Mouse (Mus musculus): Measurements from ENCODE around the gene Gstt4.
"Not testable (repeated sequence)": the region's sequence is repeated elsewhere in the genome, so short reads cannot be mapped to it uniquely, and the experiment has no call there.

The Gstt4 gene

DNA sequence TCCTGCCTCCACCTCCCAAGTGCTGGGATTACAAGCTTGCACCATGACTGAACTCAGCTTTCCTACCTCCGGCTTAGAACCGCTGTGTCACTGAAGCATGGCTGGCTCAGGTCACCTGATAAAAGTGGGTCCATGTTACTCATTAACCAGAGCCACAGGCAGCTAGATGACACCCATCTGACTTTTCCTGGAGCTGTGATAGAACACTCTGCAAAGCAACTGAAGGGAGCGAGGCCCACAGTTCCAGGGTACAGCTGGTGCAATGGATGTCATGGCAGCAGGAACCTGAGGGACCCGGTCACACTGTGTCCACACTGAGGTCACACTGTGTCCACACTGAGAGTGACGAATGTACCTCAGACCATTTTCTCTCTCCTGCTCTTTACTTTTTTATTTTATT, 32.5 kb downstream of the Gstt4 start:
- no peak for DNase-seq (ENCODE audit: extremely low spot score, low spot score)

DNA sequence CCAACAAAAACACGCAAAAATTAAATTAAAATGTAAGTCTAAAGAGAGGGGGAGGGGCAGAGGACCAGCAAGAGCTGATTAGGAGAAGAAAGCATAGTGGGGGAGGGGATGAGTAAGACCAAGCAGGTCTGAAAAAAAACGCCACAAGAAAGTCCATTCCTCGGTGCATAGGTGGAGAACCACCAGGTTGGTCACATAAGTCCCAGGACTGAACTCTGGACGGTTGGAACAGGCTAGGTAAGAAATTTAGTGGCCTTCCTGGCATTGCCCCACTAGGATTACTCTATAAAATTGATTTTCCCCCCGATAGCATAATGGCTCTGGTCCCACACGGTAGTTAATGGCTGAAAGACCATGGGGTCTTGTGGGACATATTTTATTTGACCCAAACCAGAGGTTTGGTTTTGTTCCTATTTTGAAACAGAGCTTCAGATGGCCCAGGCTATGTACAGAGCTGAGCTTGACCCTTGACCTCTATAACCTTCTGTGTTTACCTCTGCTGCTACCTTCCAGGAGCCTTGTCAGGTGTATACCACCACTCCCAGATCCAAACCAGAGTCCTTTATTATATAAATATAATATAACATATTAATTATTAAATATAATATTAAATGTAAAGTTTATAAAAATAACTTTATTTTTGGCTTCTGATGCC, 33.1 kb downstream of the Gstt4 start:
- DNase-seq (ENCODE audit: extremely low spot score, low spot score), result no peak

DNA sequence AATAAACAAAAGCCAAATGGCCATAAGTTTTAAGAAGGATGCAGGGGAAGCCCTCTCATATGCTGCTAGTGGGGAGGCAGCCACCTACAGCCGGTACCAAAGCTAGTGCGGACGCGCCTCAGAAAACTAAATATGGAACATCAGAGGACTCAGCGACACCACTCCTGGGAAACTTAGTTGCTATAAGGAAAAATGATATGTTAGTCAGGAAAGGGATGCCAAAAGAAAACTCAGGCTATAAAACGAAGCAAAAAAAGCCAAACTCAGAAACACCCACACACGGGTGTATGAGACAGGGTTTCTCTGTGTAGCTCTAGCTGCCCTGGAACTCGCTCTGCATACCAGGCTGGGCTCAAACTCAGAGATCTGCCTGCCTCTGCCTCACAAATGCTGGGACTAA, 34.1 kb downstream of the Gstt4 start:
- no peak for DNase-seq (ENCODE audit: extremely low spot score, low spot score)

DNA sequence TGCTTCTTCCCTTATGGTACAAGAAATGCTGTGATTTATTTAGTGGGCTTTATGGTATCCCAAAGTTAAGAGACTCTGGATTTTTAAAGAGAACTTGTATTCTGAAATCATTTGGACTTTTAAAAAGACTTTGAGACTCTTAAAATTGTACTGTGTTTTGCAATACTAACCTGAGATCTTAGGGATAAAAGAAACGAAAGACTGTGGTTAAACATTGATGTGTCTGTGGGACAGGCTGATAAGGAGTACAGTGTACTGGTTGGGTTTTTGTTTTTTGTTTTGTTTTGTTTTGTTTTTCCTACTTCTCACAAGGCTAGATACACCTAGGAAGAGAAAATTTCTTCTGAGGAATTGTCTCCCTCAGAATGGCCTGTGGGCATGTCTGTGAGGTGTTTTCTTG, 36.9 kb downstream of the Gstt4 start:
- no peak for DNase-seq (ENCODE audit: extremely low spot score, low spot score)

DNA sequence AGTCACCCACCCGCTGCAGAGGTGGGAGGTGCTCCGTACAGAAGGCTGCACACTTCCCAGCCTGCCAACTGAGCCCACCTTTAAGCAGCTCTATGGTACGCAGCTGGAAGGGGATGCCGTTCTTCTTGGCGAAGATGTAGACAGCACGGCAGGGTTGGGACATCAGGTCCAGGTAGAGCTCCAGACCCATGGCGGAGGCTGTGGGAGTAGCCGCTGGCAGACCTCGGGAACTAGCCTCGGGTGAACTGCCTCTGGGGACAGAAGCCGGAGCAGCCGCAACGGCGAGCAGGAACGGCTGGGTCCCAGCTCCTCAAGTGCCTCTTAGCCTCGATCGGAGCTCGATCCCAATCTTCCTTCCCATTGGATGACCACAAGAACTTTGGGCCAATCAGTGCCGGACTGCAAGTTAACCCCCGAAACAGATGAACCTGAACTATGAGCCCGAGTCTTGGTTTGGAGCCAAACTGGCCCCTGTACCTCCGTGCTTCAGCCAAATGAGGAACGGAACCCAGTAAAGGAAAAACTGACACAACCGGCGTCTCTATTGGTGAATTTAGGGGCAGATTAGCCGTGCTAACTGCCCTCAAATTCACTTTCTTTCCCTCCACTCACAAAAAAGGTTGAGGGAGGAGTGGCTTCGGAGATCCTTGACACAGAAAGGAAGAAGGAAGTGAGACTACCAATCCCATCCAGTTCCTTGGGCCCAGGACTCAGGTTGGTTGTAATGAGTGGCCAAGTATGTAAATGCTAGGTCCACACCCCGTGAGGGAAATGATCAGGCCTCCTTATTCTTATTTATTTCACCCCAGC, 41.4 kb downstream of the Gstt4 start, which contains the start of the genes Gm20441 and Gstt3:
Gm20441 (minus strand) TSS at position 186 of the 810 bp plus-strand sequence.
Gstt3 (minus strand) TSS at position 646 of the 810 bp plus-strand sequence.
- peak; percentile 53 for DNase-seq (ENCODE audit: extremely low spot score, low spot score)

GRCm38 (mm10) chr10:75779206-75780174, 42.9 kb downstream of the Gstt4 start:
- no peak for DNase-seq (ENCODE audit: extremely low spot score, low spot score)

- no peak for DNase-seq (ENCODE audit: extremely low spot score, low spot score)
Observed at GRCm38 (mm10) chr10:75777885-75778284, 44.5 kb downstream of the Gstt4 start.

DNA sequence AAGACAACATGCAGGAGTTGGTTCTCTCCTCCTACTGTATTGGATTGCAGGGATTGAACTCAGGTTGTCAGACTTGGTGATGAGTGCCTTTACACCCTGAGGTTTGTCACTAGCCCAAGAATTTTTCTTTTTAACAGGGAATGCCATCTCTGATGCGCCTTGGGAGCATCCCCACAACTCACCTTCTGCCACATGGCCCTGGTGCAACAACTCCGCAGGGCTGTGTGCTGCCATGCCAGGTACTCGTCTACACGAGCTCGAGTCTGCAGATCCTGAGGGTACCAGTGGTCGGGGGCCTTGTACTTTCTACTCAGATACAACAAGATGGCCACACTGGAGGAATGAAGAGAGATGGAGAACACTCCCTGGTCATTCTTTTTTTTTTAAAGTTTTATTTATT, 45.8 kb downstream of the Gstt4 start:
- DNase-seq (ENCODE audit: extremely low spot score, low spot score), result no peak

GRCm38 (mm10) chr10:75774587-75774986, 47.8 kb downstream of the Gstt4 start:
- no peak for DNase-seq (ENCODE audit: extremely low spot score, low spot score)

GRCm38 (mm10) chr10:75774102-75774501, 48.2 kb downstream of the Gstt4 start:
- DNase-seq (ENCODE audit: extremely low spot score, low spot score), result no peak

DNA sequence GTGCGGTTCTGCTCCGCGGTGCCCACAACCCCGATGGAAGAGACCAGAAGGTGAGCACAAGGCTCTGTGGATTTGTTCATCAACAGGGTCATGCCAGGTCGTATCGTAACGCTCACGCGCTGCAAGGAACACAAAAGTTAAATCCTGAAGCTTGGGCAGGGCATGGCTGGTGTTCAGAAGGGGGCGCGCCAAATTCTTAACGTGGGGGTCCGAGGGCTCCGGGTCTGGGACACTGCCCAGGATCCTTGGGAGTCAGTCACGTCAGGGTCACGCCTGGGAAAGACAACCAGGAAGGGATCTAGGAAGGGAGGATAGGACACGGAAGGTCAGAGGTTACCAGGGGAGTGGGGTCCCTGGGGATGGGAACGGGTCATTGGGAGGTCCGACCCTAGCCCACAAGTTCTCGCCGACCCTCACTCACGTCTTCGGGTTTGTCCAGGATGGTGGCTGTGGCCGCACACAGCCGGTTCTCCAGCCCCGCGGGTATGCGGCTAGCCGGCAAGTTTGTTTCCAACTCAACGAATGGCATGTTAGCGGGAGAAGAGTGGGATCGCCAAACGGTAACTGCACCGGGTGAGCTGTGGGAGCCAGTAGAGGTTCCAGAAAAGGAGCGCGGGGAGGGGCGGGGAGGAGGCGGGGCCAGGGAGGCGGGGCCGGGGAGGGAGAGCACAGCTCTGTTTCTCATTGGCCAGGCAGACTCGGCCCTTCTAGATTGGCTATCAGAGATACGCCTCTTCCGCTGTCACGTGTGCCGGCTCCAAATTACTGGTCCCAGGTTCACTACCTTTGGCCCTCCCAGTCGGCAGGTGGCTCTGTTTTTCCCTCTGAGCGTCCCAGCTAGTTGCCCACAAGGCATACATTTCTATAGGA, 49.3 kb downstream of the Gstt4 start, which contains the start of gene Ddt:
Ddt (minus strand) TSS at position 620 of the 870 bp plus-strand sequence.
- peak; percentile 89 for DNase-seq (ENCODE audit: extremely low spot score, low spot score)

DNA sequence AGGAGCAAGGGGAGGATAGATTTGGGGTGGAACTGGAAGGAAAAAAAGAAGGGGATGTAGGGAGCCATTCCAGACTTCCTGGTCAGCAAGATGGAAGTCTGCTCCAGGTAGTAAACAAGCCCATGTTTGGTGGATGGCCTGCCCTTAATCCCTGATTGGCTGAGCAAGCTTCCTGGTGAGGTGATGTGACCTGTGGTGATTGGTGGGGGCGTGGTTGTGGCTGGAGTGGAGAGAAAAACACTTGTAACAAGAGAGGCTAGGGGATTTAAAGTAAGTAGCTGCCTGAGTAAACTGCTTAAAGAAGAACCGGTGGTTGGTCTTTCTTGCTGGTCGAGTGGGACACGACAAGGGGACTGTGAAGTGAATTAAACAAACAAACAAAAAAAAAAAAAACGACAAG, 54.6 kb downstream of the Gstt4 start:
- not testable (repeated sequence) for DNase-seq (ENCODE audit: extremely low spot score, low spot score)

- DNase-seq (ENCODE audit: extremely low spot score, low spot score), result no peak
Observed at GRCm38 (mm10) chr10:75766856-75767255, 55.5 kb downstream of the Gstt4 start.
